Mouse (Mus musculus) lung, postnatal 36 days (tissue): ENCODE data around the gene Tbl3.
A peak's percentile ranks its signal among the peaks of the same experiment; 100 is the strongest.
"Not testable (repeated sequence)": the region's sequence is repeated elsewhere in the genome, so short reads cannot be mapped to it uniquely, and the experiment has no call there.

Source experiments
- DNase-seq: peaks from one replicate; pipeline ENCODE4 v3.0.0; 2022; ENCODE audit warnings: mixed read lengths

The Tbl3 gene

DNA sequence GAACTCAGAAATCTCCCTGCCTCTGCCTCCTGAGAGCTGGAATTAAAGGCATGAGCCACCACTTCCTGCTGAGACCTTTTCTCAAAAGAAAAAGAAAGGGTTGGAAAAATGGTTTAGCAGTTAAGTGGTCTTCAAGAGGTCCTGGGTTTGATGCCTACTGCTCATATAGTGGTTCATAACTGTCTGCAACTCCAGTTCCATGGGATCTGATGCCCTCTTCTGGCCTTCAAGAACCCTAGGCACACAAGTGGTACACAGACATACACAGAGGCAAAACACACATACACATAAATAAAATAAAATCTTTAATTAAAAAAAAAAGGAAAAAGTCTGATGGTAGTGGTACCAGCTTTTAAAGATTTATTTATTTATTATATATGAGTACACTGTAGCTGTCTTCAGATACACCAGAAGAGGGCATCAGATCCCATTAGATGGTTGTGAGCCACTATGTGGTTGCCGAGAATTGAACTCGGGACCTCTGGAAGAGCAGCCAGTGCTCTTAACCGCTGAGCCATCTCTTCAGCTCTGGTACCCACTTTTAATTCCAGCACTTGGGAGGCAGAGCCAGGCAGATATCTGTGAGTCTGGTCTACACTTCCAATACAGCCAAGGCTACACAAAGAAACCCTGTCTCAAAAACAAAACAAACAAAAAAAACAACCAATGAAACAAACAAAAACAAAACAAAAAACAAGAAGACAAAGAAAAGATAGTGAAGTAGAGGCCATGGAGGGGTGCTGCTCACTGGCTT lies 18.4 kb upstream of the Tbl3 start:
- DNase-seq = no peak

DNA sequence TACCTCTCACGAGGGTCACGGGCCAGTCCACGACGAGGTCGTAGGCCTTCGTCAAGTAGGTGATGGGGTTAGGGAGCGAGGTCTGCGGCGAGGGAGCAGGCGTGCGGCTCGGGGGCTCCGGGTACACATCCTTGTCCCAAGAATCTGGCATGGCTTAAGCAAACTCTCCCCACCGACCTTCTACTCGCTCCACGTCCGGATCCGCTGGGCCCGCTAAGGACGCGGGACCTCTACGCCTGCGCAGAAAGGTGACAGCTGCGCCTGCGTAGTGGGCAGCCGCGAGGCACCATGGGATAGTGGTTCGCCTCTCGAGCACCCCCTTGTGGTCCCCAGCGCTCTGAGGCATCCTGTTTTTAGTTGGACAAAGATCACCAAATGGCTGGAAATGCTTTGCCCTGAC lies 16.7 kb upstream of the Tbl3 start, which contains the start of gene Ndufb10:
Ndufb10 (minus strand) TSS at position 295 of the 400 bp plus-strand sequence.
- DNase-seq = peak; percentile 98

DNA sequence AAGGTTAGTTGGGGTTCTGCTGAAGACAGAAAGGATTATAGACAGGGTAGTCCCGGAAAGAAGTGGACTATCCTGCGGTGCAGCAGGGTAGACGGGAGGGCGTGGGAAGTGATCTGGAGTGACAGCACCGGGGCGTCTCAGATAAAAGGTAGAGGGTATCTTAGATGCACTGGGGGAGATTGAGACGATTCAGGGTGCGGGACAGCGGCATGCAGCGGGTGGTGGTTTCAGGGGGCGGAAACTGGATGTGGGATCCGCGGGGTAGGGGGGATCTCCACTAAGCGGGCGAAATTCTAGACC lies 16.4 kb upstream of the Tbl3 start:
- DNase-seq = no peak

DNA sequence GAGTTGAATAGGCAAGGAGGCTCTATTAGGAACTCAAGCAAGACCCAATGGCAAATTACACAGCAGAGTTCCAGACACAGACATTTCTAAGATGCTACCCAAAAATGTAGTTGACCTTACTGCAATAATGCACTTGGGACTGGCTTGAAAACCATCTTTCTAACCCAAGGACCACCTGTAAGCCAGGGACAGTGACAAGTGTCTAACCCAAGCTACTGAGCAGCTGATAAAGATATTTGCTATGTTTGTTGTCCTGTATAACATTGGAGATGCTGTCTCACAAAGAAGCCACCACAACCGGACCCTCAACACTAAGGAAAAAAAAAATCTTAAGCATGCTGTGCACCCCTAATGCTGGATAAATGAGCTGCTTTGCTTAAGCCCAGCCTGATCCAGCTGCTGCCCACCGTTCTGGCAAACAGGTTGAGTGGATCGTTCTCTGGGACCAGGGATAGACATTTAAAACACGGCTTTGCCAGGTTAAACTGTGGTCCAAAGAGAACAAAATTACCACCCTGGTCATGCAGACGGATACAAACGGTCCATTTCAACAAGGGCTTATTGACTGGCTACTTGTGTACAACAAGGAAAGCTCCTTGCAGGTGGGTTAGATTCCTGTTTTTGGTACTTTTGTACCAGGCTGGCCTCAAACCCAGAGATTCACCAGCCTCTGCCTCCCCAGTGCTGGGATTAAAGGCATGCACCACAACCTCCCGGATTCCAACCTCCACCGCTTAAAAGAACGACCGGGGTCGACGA lies 15.8 kb upstream of the Tbl3 start:
- no peak for DNase-seq

DNA sequence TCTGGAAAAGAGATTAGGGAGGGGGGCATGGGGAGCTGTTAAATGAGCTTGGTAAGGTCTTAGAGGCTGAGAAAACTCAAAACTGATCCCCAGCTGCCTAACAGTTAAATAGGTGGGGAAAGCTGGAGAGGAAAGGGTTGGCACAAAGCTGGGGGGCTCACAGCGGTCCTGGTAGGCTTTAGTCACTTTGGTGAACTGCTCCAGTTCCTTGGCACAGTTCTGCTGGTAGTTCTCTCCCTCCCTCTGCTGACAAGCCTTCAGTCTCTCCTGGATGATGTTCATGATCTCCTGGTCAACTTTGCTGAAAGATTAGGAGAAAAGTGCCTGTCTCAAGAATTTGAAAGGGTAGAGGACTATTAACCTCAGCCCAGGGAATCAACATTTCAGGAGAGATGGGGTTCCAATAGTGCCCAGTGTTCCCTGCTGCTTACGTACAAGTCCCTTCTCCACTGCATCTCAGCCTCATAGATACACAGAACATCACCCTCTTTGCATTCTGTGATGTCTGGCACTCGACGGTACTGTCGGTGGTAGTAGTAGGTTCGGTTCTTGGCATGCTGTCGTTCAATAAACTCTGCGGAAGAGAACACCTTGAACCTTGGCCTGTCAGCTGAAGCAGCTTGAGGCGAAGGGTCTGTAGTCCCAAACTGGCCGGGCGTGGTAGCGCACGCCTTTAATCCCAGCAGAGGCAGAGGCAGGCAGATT lies 14.9 kb upstream of the Tbl3 start:
- DNase-seq = no peak

DNA sequence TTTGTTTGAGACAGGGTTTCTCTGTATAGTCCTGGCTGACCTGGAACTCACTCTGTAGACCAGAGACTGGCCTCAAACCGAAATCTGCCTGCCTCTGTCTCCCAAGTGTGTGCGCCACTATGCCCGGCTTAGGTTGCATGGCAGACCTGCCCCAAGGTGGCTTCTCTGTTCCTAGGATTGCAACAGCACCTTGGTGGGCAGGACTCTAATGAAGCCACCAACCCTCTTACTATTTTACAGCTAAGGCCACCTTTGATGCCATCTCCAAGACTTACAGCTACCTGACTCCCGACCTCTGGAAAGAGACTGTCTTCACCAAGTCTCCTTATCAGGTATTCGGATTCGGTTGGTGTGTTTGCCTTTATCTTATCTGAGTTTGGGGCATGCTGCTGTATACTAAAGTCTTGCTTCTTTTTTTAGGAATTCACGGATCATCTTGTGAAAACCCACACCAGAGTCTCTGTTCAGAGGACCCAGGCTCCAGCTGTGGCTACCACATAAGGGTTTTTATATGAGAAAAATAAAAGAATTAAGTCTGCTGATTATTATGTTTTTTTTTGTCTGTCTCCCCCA lies 14.0 kb upstream of the Tbl3 start:
- not testable (repeated sequence) for DNase-seq

DNA sequence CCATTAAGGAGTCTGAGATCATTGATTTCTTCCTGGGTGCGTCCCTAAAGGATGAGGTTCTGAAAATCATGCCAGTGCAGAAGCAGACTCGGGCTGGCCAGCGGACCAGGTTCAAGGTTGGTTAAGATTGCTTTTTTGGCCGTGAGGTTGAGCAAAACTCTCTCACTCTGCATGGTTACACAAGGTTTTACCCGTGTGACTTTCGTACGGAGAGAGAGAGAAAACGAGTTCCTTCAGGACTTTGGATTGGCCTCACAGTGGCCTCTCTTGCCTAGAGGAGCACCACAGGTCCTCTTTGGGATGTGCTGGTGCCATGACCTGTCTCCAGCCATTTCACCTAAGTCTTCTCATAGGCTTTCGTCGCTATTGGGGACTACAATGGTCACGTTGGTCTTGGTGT lies 13.2 kb upstream of the Tbl3 start:
- DNase-seq = not testable (repeated sequence)

DNA sequence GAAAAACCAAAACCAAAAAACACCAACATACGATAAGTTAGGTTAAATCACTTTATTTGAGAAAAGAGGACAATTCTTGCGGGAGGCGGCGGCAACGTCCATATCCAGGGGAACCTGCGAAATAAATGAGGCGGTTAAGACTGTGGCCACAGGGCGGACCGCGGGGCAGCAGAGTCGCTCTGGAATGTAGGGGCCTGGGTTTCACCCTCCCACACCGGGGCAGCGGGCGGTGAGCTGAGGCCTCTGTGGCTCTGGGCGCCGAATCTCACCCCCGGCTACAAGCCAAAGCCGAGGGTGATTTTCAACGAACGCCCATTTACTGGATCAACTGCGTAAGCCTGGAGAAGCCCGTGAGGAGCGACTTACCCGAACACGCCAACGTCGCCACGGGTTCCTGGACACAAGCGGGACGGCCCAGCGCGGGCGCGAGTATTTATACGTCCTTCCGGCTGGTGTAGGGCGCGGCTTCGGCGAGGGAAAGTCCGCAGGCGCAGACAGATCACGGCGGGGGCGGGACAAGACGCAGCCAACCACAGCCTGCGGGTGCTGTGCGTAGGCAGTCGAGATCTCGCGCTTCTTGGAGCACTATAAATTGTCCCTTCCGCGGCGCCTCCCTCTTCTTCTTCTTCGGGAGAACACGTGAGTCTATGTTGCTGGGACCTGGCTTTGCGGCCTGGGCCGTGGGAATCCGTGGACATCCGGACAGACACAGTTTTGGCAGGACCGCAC lies 12.2 kb upstream of the Tbl3 start:
- peak; percentile 99 for DNase-seq

DNA sequence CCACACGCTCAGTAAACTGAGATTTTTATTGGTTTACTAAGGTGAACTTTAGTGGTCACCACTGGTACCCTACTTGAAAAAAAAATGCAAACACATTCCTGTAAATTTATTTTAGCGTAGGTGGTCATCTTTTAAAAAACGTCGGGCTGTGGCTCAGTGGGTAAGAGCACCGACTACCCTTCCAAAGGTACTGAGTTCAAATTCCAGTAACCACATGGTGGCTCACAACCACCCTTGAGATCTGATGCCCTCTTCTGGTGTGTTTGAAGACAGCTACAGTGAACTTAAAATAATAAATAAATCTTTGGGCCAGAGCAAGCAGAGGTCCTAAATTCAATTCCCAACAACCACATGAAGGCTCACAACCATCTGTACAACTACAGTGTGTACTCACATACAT lies 11.5 kb upstream of the Tbl3 start:
- DNase-seq = not testable (repeated sequence)

DNA sequence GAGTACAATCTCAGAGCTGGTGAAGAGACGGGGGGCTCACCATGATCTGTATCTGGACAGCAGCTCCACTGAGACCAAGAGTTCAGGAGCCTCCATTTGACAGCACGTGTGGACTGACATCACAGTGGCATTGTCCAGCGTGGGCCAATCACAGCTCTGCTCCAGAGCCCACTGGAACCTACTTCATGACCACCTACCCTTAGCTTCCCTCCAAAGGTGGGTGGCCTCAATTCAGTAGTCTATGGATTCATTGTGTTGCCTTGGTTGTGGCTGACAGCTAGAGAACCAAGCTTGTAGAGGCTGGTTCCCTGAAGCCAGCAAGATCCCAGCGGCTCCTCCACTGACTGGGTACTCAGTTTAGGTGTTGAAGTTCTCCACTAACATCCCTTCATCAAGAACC lies 10.5 kb upstream of the Tbl3 start, which contains the start of the genes Rnf151 and Rps2:
Rnf151 (minus strand) TSS at position 121 of the 400 bp plus-strand sequence.
Rps2 (plus strand) TSS at position 174 of the 400 bp plus-strand sequence.
- DNase-seq = no peak

DNA sequence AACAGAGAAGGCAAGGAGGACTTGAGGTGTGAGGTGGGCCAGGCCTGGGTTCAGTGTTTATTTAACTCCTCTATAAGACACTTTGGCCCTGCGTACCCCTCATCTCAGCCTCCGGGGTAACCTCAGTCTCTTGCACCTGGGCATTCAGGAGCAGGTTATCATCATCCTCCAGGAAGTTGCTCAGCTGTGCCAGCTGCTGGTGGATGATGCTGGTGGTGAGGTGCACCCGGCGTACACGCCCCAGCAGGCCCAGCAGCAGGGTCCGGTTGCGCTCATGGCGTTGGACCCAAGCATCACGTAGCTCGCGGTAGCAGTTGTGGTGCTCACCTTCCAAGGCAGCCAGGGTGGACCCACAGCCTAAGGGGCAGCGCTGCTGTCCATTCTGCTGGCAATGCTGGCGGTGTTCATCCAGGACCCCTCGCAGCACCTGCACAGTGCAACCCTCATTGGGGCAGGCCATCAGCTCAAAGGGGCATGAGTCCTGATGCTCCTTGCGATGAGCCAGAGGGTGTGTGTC lies 8.8 kb upstream of the Tbl3 start:
- no peak for DNase-seq

DNA sequence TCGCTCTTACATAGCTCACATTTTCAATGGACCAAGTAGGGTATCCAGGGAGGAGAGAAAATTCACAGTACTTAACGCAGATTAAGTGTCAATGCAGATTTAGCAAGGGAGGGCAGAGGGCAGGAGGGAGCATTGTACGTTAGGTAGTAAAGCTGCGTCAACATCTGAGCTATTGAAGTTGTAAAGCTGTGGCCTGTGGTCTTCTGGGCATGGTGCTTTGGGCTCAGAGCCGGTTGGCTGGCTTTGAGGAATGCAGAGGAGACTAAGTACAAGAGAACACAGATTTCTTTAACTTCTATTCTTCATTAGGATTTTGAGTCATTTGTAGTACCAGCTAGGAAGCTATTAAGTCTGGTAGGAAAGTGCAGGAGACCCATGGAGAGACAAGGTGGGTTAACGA lies 8.1 kb upstream of the Tbl3 start:
- DNase-seq = no peak

DNA sequence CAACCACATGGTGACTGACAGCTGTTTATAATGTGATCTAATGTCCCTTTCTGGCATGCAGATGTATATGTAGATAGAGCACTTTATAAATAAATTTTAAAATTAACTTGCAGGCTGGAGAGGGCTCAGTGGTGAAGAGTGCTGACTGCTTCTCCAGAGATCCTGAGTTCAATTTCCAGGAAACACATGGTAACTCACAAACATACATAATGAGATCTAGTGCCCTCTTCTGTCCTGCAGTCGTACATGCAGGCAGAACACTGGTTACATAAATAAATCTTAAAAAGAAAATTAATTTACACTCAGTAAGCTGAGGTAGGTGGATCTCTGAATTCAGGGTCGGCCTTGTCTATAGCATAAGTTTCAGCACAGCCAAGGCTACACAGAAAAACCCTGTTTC lies 1.2 kb upstream of the Tbl3 start:
- peak; percentile 55 for DNase-seq

DNA sequence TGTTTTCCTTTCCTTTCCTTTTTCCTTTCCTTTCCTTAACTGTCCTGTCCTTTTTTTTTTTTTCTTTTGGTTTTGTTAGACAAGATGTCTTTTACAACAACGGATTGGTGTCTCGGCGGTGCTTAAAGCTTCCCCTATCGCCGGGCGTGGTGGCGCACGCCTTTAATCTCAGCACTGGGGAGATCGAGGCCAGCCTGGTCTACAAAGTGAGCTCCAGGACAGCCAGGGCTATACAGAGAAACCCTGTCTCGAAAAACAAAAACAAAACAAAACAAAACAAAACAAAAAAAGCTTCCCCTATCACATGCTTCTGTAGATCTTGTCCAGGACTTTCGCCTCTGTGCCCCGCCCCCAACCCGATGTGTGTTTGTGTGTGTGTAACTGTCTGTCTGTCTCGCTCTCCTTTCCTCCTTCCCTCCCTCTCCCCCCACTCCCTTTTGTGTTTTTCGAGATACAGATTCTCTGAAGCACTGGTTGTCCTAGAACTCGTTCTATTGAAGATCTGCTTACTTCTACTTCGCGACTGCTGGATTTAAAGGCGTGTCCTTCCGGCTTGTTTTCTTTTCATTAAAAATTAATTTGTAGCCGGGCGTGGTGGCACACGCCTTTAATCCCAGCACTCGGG lies 453 bp upstream of the Tbl3 start:
- DNase-seq = peak; percentile 15

DNA sequence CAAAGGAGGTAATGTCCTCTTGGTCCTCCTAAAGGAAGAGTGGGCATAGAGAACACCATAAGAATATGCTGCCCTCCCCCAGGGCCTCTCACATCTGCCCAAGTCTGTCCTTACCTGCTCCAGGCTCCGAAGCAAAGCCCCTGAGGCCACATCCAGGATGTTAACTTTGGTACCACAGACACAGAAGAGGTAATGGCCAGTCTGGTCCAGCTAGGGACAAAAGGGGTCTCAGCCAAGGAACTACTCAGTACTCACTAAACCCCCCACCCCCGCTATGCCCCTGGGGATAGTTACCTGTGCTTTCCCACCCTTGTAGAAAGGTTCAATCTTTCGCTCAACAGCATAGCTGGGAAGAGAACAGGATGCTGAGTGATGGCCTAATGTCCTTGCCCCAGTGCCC lies 1.6 kb downstream of the Tbl3 start:
- no peak for DNase-seq

DNA sequence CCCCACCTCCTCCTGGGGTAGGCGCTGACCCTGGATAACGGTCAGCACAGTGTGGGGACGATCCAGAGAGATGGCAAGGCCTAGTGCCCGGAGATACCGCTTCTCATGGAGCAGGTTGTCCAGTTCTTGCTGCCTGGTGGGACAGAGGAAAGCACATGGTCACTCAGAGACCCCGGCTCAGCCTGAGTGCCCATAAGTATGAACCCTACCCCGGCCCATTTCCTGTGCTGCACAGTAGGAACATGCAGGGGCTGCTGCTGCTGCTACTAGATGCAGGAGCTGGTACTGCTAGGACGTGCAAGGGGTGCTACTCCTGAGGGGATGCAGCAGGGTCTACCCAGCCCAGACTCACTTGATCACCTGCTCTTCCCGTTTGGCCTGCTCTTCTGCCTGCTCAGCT lies 6.2 kb downstream of the Tbl3 start:
- DNase-seq = no peak

DNA sequence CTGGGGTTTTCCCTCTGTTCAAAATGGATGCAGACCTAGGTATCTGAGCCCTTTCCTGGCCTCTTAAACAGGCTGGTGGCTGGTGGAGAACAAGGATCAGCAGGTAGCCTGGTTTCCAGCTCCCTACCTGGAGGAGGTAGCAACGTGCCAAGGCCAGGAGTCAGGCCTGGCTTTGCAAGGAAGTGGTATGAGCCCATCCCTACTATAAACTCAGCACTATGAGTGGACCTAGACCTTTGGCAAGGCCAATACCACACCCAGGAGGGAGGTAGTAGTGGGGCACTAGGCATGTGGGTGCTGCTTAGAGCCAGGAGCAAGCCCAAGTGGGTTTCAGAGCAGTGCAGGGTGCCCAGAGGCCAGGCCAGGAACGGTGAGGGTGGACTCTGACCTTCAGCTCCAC lies 8.0 kb downstream of the Tbl3 start:
- no peak for DNase-seq

DNA sequence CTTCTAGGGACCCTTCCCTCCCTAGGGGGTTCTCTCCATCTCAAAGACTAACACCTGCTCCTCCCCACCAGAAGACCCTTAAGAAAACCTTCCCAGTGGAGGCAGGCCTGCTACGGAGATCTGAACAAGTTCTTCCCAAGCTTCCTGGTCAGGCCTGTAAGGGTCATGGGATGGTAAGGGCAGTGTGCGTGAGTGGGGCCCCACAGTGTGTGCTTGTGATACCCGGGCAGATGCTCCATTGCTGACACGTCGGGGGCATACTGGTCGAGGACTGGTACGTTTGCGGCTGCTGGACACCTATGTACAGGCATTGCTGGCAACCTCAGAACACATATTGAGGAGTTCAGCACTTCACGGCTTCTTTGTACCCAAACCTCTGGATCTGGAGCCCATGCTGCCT lies 8.7 kb downstream of the Tbl3 start:
- no peak for DNase-seq

DNA sequence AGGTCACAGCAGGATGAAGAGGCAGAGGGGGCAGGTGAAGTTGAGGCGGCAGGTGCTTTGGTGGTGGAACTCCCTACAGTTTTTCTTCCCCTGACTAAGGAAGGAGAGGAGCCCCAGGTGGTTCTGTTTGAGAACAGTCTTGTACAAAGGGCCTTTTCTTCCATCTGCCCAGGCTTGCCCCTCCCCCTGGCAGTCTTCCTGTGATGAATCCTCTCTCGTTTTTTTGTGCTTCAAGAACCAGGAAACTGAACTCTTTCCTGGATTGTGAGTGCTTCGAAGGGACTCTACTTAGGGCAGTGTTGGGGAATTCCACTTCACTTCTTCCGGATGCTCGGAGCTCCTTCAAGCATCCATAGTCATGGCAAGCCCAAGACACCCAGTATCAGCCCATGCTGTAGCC lies 9.5 kb downstream of the Tbl3 start:
- DNase-seq = no peak

DNA sequence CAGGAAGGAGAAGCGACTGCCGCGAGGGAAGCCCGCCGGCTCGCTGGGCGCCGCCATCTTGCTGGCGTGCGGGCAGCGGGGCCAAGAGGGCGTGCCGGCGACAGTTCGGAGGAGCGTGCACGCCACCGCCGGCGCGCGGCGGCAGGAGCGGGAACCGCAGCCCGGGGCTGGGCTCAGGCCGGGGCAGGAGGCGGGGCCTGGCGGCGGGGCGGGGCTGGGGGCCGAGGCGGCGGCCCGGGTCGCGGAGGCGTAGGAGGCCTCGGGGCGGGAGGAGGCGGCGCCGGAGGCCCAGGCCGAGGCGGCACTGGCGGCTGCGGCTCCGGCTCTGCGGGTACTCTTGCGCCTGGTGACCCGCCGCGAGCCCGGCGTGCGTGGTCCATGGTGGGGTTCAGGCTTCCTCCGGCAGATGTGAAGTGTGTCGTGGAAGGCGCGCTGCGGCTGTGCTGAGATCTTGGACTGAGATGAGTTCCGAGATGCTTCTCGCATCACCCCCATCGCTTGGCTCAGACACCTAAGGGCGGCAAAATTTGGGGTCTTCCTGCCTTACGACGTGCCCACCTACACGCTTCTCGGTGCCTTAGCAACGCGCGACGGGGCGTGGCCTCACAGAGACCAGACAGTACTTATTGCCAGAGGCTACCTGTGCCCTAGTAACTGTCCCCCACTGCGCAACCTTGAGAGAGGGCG lies 11.3 kb downstream of the Tbl3 start, which contains the start of the genes Gfer and Noxo1:
Gfer (minus strand) TSS at position 146 of the 687 bp plus-strand sequence.
Noxo1 (plus strand) TSS at position 224 of the 687 bp plus-strand sequence.
- peak; percentile 91 for DNase-seq
